Mouse (Mus musculus) kidney, adult 2 months (tissue): ENCODE results near the gene Tsc1.

Source experiments
- CTCF ChIP-seq: fragments of 200-500 bp; conservative IDR thresholded peaks from 2 replicates; pipeline ENCODE4 v1.5.1; 2011; ENCODE audit warnings: low read depth, mild to moderate bottlenecking, control low read depth, low read length, moderate library complexity, mixed read lengths; ENCODE audit not compliant: insufficient read depth, insufficient read length
- POLR2A ChIP-seq: fragments of 200-500 bp; IDR thresholded peaks from one replicate; pipeline ENCODE4 v1.6.1; 2011; ENCODE audit warnings: low read depth, low read length, control low read depth

DNA sequence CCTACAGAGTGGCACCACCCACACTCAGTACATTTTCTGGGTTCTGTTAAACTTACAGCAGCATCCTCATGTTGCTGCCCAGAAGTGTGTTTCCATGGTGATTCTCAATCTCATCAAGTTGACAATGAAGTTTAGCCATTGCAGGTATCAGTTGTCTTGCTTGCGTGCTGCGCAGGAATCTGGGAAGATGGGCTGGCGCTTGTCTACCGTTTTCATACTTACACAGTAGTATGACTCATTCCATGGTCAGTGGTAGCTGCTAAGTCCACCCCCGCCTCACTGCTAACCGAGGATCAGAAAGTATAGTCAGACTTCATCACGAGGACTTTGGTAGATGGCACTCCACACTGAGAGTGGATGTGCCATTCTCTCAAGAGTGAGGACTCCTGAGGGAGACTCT, 12.3 kb downstream of the Tsc1 start:
- TF ChIP-seq CTCF, result no peak
- no peak for TF ChIP-seq POLR2A
